Mouse (Mus musculus) megakaryocyte, embryonic 14.5 days (primary cell): Measurements from ENCODE around the gene Rnf133.

Experiments used
- FLI1 ChIP-seq: IDR thresholded peaks from 2 replicates; pipeline ENCODE4 v1.6.1; 2012; ENCODE audit warnings: low read length, inconsistent platforms, mixed read lengths
- GATA1 ChIP-seq: IDR thresholded peaks from 3 replicates; pipeline ENCODE4 v1.6.1; 2012; ENCODE audit warnings: mixed read lengths, low read length, inconsistent platforms, borderline replicate concordance

GRCm38 (mm10) chr6:23635208-23635607 lies 14.9 kb downstream of the Rnf133 start:
- no peak for TF ChIP-seq GATA1
- no peak for TF ChIP-seq FLI1
